Mouse (Mus musculus) heart, postnatal 36 days (tissue): Measurements from ENCODE around the gene Fam120b. TPM values are rescaled to one million over a fixed set of nuclear protein-coding genes. Genes with fewer than 3 reads are reported as not detected.

Source experiments
- total RNA-seq, 2 experiments: library from RNA; stranded (reverse); gene quantifications; 2 replicates each; pipeline ENCODE4 v1.2.3; 2021

Gene Fam120b
- total RNA-seq, 2 experiments from 2014 or later = 11.4 to 11.9 TPM

Other genes with a start within 250 kb of the Fam120b start
- gene Dll1, start 19.3 kb upstream of the Fam120b start, total RNA-seq = 1 to 10 TPM; 6.2 to 7.0 TPM
- gene Psmb1, start 103.5 kb downstream of the Fam120b start, total RNA-seq = 100 to 1,000 TPM; 123 to 127 TPM
- gene Tbp, start 103.7 kb downstream of the Fam120b start, total RNA-seq = 10 to 100 TPM in 1 of 2 experiments, 1 to 10 TPM in 1; 8.2 to 12.8 TPM
- 10 to 100 TPM; 14.8 to 19.7 TPM for gene Pdcd2, start 131.1 kb downstream of the Fam120b start, total RNA-seq
- 1 to 10 TPM; 1.7 to 1.8 TPM for gene Prdm9, start 168.2 kb downstream of the Fam120b start, total RNA-seq